Mouse (Mus musculus): ENCODE data around the gene Eif4g1. TPM values are rescaled to one million over a fixed set of nuclear protein-coding genes. Genes with fewer than 3 reads are reported as not detected.

The Eif4g1 gene
- polyA plus RNA-seq, 1 experiment from 2014 or later, result 213 TPM

DNA sequence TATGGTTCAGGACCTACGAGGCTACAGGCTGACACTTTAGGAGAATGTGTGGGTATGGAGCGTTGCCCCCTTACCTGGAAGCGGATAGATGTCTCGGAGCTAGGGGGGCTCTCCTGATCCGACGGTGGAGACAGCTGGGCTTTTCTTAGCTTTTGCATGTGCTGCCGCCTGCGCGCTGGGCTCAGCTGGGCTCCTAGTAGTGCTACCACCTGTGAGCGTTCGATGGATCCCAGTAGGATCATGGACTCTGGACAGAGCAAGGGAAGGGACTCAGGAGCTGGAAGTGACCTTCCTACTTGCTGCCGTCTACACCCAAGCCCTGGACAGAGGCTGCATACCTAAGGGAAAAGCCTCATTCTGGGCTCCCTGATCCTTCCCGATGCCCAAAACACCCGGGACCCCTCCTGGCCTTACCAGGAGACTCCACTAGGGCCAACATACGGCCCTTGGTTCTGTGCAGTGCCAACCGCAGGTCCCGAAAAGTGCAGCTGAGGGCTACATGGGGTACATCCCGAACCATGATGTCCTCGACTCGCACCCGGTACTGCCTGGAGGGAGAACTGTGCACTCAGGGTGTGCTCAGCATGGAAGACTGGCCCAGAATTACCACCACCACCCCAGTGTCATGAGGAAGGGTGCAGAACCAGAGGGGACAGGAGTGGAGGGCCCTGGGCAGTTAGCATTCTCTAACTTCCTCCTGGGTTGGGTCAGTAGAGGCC is 40.3 kb downstream of the Eif4g1 start:
- Histone ChIP-seq H3K4me1 (ENCODE audit: control insufficient read depth, insufficient read depth, low read length) (no peaks in the 10 kb centered on the region), H3K4me2 (replicated peaks; ENCODE audit: low read depth, low read length) (no peak overlapping the region), H3K27me3 (ENCODE audit: control insufficient read depth, insufficient read depth, low read length) (no peaks in the 10 kb centered on the region), H3K27ac (ENCODE audit: low read depth, low read length) (no peak overlapping the region), H3K9me3 (ENCODE audit: control insufficient read depth, low read length) (no peaks in the 10 kb centered on the region), H3K4me3 (ENCODE audit: low read length) (no peak overlapping the region), H3K9ac (ENCODE audit: low read depth, low read length) (no peak overlapping the region), H3K36me3 (ENCODE audit: control insufficient read depth, insufficient read depth, low read length) (peaks cover 33% of the 10 kb centered on the region)
- 94% methylated on average over 21 of the region's 21 CpGs for WGBS
- ATAC-seq (ENCODE audit: low FRiP score, low TSS enrichment), result peak; percentile 10

GRCm38 (mm10) chr16:20708939-20709734 is 41.0 kb downstream of the Eif4g1 start:
- peak; percentile 25 for ATAC-seq (ENCODE audit: low FRiP score, low TSS enrichment)
- Histone ChIP-seq H3K4me3 (ENCODE audit: low read length) (no peak overlapping the region), H3K4me1 (ENCODE audit: control insufficient read depth, insufficient read depth, low read length) (no peaks in the 10 kb centered on the region), H3K4me2 (replicated peaks; ENCODE audit: low read depth, low read length) (no peak overlapping the region), H3K27me3 (ENCODE audit: control insufficient read depth, insufficient read depth, low read length) (no peaks in the 10 kb centered on the region), H3K9me3 (ENCODE audit: control insufficient read depth, low read length) (no peaks in the 10 kb centered on the region), H3K27ac (ENCODE audit: low read depth, low read length) (no peak overlapping the region), H3K9ac (ENCODE audit: low read depth, low read length) (no peak overlapping the region), H3K36me3 (ENCODE audit: control insufficient read depth, insufficient read depth, low read length) (peaks cover 33% of the 10 kb centered on the region)
- 75% methylated on average over 19 of the region's 19 CpGs for whole genome bisulfite sequencing

GRCm38 (mm10) chr16:20710370-20710769 is 42.3 kb downstream of the Eif4g1 start:
- ATAC-seq (ENCODE audit: low FRiP score, low TSS enrichment), result no peak
- peaks cover 33% of the 10 kb centered on the region for H3K36me3 ChIP-seq (ENCODE audit: control insufficient read depth, insufficient read depth, low read length)

GRCm38 (mm10) chr16:20710810-20711209 is 42.7 kb downstream of the Eif4g1 start:
- no peak for ATAC-seq (ENCODE audit: low FRiP score, low TSS enrichment)
- H3K4me1 ChIP-seq (ENCODE audit: control insufficient read depth, insufficient read depth, low read length), result peaks cover 10% of the 10 kb centered on the region; the same call in 1 of the 2 replicates
- WGBS, result 81% methylated on average over 4 of the region's 4 CpGs
- H3K4me3 ChIP-seq (ENCODE audit: low read length), result no peak overlapping the region
- H3K27me3 ChIP-seq (ENCODE audit: control insufficient read depth, insufficient read depth, low read length), result no peaks in the 10 kb centered on the region
- H3K36me3 ChIP-seq (ENCODE audit: control insufficient read depth, insufficient read depth, low read length), result peaks cover 29% of the 10 kb centered on the region
- H3K27ac ChIP-seq (ENCODE audit: low read depth, low read length), result no peak overlapping the region
- H3K4me2 ChIP-seq (replicated peaks; ENCODE audit: low read depth, low read length), result no peak overlapping the region
- no peaks in the 10 kb centered on the region for H3K9me3 ChIP-seq (ENCODE audit: control insufficient read depth, low read length)
- no peak overlapping the region for H3K9ac ChIP-seq (ENCODE audit: low read depth, low read length)

More at GRCm38 (mm10) chr16:20710370-20710769, 42.3 kb downstream of the Eif4g1 start:
- H3K27me3 ChIP-seq (ENCODE audit: control insufficient read depth, insufficient read depth, low read length), result no peaks in the 10 kb centered on the region
- H3K9ac ChIP-seq (ENCODE audit: low read depth, low read length), result no peak overlapping the region
- H3K4me1 ChIP-seq (ENCODE audit: control insufficient read depth, insufficient read depth, low read length), result peaks cover 10% of the 10 kb centered on the region; the same call in 1 of the 2 replicates
- no peak overlapping the region for H3K27ac ChIP-seq (ENCODE audit: low read depth, low read length)
- H3K4me3 ChIP-seq (ENCODE audit: low read length), result no peak overlapping the region
- WGBS, result 94% methylated on average over 11 of the region's 11 CpGs
- H3K4me2 ChIP-seq (replicated peaks; ENCODE audit: low read depth, low read length), result no peak overlapping the region
- H3K9me3 ChIP-seq (ENCODE audit: control insufficient read depth, low read length), result no peaks in the 10 kb centered on the region

DNA sequence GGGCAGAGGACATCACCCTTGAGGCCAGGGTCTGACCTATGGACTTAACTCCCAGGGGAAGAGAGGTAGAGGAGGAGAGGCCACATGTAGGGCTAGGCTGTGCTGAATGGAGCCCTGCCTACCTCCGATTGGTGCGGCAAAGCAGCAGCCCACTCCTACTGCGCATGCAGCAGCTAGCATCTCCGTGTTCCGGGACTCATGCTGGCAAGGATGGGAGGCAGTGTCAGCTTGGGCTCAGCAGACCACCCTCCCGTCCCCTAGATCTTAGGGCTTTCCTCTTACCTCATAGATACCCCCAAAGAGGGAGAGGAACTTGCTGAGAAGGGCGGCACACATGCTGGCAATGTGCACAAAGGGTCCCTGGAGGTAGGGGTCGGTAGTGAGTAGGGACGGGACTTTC is 44.1 kb downstream of the Eif4g1 start:
- Histone ChIP-seq H3K36me3 (ENCODE audit: control insufficient read depth, insufficient read depth, low read length) (peaks cover 23% of the 10 kb centered on the region), H3K9ac (ENCODE audit: low read depth, low read length) (no peak overlapping the region), H3K9me3 (ENCODE audit: control insufficient read depth, low read length) (no peaks in the 10 kb centered on the region), H3K27ac (ENCODE audit: low read depth, low read length) (no peak overlapping the region), H3K4me3 (ENCODE audit: low read length) (no peak overlapping the region), H3K4me1 (ENCODE audit: control insufficient read depth, insufficient read depth, low read length) (peaks cover 10% of the 10 kb centered on the region; the same call in 1 of the 2 replicates), H3K27me3 (ENCODE audit: control insufficient read depth, insufficient read depth, low read length) (no peaks in the 10 kb centered on the region), H3K4me2 (replicated peaks; ENCODE audit: low read depth, low read length) (no peak overlapping the region)
- no peak for ATAC-seq (ENCODE audit: low FRiP score, low TSS enrichment)
- 81% methylated on average over 9 of the region's 9 CpGs for WGBS

DNA sequence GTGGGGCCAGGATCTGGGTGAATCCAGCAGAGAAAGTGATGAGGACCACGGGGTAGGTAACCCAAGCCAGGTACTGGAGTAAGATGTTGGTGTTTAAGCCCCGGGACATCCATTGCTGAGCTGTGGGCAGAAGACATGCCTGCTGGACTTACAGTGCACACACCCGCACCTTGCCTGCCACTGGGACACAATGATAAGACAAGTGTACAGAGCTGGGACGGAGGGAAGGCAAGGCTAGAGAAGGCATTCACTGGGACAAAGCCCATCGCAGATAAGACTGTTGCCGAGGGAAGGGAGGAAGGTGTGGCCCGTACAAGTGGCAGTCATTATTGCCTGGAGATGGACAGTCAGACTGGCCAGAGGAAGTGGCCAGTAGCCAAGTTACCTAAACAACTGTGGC is 44.8 kb downstream of the Eif4g1 start:
- no peaks in the 10 kb centered on the region for H3K9me3 ChIP-seq (ENCODE audit: control insufficient read depth, low read length)
- peaks cover 10% of the 10 kb centered on the region; the same call in 1 of the 2 replicates for H3K4me1 ChIP-seq (ENCODE audit: control insufficient read depth, insufficient read depth, low read length)
- no peak overlapping the region for H3K27ac ChIP-seq (ENCODE audit: low read depth, low read length)
- peaks cover 20% of the 10 kb centered on the region for H3K36me3 ChIP-seq (ENCODE audit: control insufficient read depth, insufficient read depth, low read length)
- no peak overlapping the region for H3K9ac ChIP-seq (ENCODE audit: low read depth, low read length)
- no peak overlapping the region for H3K4me3 ChIP-seq (ENCODE audit: low read length)
- no peak overlapping the region for H3K4me2 ChIP-seq (replicated peaks; ENCODE audit: low read depth, low read length)
- no peak for ATAC-seq (ENCODE audit: low FRiP score, low TSS enrichment)
- H3K27me3 ChIP-seq (ENCODE audit: control insufficient read depth, insufficient read depth, low read length), result no peaks in the 10 kb centered on the region
- WGBS, result 91% methylated on average over 7 of the region's 7 CpGs

DNA sequence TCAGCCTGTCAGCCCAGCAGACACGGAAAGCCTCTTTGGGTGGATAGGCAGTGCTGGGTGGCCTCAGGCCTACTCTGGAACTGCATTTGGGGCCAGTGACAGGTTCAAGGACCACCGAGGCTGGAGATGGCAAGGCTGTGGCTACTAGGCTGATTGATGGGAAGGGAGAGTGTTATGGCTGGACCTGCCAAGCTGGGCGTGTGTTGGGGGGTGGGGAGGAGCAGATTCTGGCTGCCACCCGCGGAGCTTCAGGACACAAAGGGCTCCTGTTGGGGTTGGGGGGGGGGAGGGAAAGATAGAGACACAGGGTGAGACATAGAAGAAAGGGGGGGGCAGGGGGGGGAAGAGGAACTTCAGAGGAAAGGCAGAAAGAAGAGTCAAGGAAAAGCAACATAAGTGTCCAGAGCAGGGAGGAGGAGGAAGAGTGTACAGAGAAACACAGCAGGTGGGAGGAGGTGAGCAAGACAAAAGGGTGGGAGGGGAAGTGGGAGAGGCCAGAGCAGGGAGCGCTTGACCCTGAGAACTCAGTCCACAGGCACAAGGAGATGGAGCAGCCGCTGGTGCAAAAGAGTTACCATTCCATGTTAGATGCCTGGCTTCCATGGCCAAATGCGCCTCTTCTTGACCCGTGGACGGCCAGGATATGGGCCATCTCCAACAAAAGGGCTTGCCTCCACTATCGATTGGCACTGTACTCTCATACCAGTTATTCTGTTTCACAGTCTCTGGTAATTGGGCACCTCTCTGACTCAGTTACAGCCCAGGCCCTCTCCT is 46.4 kb downstream of the Eif4g1 start:
- H3K36me3 ChIP-seq (ENCODE audit: control insufficient read depth, insufficient read depth, low read length), result peaks cover 12% of the 10 kb centered on the region; the same call in 1 of the 2 replicates
- no peak for ATAC-seq (ENCODE audit: low FRiP score, low TSS enrichment)
- no peaks in the 10 kb centered on the region for H3K27me3 ChIP-seq (ENCODE audit: control insufficient read depth, insufficient read depth, low read length)
- WGBS, result 39% methylated on average over 11 of the region's 11 CpGs
- no peak overlapping the region; the same call in 1 of the 2 replicates for H3K9ac ChIP-seq (ENCODE audit: low read depth, low read length)
- H3K9me3 ChIP-seq (ENCODE audit: control insufficient read depth, low read length), result no peaks in the 10 kb centered on the region
- H3K4me2 ChIP-seq (replicated peaks; ENCODE audit: low read depth, low read length), result peak overlapping the region; percentile 80
- H3K4me1 ChIP-seq (ENCODE audit: control insufficient read depth, insufficient read depth, low read length), result peaks cover 13% of the 10 kb centered on the region; the same call in 1 of the 2 replicates
- peak overlapping the region; percentile 61 for H3K4me3 ChIP-seq (ENCODE audit: low read length)
- H3K27ac ChIP-seq (ENCODE audit: low read depth, low read length), result no peak overlapping the region

DNA sequence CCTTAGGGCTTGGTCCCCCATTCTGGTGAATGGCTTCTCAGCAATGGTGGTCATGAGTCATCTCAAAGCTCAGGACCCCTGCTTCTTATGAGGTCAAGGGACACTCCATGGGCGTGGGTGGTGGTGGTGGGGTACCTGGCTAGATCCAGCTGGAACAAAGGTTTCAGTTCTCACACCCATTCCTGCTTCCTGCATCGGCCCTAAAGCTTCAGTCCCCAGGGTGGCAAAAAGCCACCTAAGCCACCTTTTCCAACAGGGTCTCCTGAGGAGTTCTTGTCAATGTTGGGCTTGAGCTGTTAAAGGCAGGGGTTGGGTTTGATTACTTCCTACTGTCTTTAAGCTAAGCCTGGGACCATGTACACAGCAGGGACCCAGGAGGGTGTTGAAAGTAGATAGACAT is 47.0 kb downstream of the Eif4g1 start:
- H3K27ac ChIP-seq (ENCODE audit: low read depth, low read length), result no peak overlapping the region
- H3K4me2 ChIP-seq (replicated peaks; ENCODE audit: low read depth, low read length), result peak overlapping the region; percentile 80
- 47% methylated on average over 2 of the region's 2 CpGs for WGBS
- H3K27me3 ChIP-seq (ENCODE audit: control insufficient read depth, insufficient read depth, low read length), result no peaks in the 10 kb centered on the region
- H3K4me3 ChIP-seq (ENCODE audit: low read length), result peak overlapping the region; percentile 61
- peak overlapping the region; percentile 68; the same call in 1 of the 2 replicates for H3K9ac ChIP-seq (ENCODE audit: low read depth, low read length)
- ATAC-seq (ENCODE audit: low FRiP score, low TSS enrichment), result no peak
- no peaks in the 10 kb centered on the region for H3K9me3 ChIP-seq (ENCODE audit: control insufficient read depth, low read length)
- peaks cover 15% of the 10 kb centered on the region; the same call in 1 of the 2 replicates for H3K36me3 ChIP-seq (ENCODE audit: control insufficient read depth, insufficient read depth, low read length)
- peaks cover 13% of the 10 kb centered on the region; the same call in 1 of the 2 replicates for H3K4me1 ChIP-seq (ENCODE audit: control insufficient read depth, insufficient read depth, low read length)
